Mouse (Mus musculus) forebrain, embryonic 16.5 days (tissue): ENCODE data around the gene Phf1. TPM values are rescaled to one million over a fixed set of nuclear protein-coding genes. Genes with fewer than 3 reads are reported as not detected.

Experiments
- ATAC-seq: fragments of 200-750 bp; cut with Nextera tagmentation; 2 replicates; pipeline ENCODE4 v1.8.0; 2017; ENCODE audit warnings: mild to moderate bottlenecking, moderate library complexity
- H3K27ac ChIP-seq: fragments of 300-500 bp; sonication (generic); 2 replicates; pipeline ENCODE4 v1.5.1; 2014; ENCODE audit warnings: low read length, control low read depth
- H3K27me3 ChIP-seq: fragments of 300-500 bp; sonication (generic); replicated peaks from 2 replicates; pipeline ENCODE4 v1.6.1; 2014; ENCODE audit warnings: low read length; ENCODE audit not compliant: control insufficient read depth, insufficient read depth
- H3K36me3 ChIP-seq: fragments of 300-500 bp; sonication (generic); 2 replicates; pipeline ENCODE4 v1.6.1; 2014; ENCODE audit not compliant: control insufficient read depth, insufficient read depth
- H3K4me1 ChIP-seq: fragments of 300-500 bp; sonication (generic); replicated peaks from 2 replicates; pipeline ENCODE4 v1.6.1; 2014; ENCODE audit warnings: low read length; ENCODE audit not compliant: control insufficient read depth, insufficient read depth
- H3K4me2 ChIP-seq: fragments of 300-500 bp; sonication (generic); 2 replicates; pipeline ENCODE4 v1.6.1; 2014; ENCODE audit warnings: mild to moderate bottlenecking, low read length, control low read depth
- H3K4me3 ChIP-seq: fragments of 300-500 bp; sonication (generic); replicated peaks from 2 replicates; pipeline ENCODE4 v1.5.1; 2014; ENCODE audit warnings: mild to moderate bottlenecking, low read length, control low read depth
- H3K9ac ChIP-seq: fragments of 300-500 bp; sonication (generic); replicated peaks from 2 replicates; pipeline ENCODE4 v1.6.1; 2014; ENCODE audit warnings: low read depth, low read length, control low read depth
- H3K9me3 ChIP-seq: fragments of 300-500 bp; sonication (generic); 2 replicates; pipeline ENCODE4 v1.6.1; 2016; ENCODE audit warnings: low read length; ENCODE audit not compliant: control insufficient read depth
- WGBS: fragments of 180-500 bp; shearing (Covaris S2); extraction: QIAGEN DNeasy Blood & Tissue Kit; methylation state at CpG from one replicate; pipeline ENCODE4 v1.1.7; 2014; 5-methylcytosine and 5-hydroxymethylcytosine counted together
- polyA plus RNA-seq: library from polyadenylated mRNA; unstranded; fragments of >200 nt; fragmentation: Nextera tagmentation; extraction: Ambion mirVana; gene quantifications from 2 replicates; pipeline ENCODE4 v1.2.1, GENCODE M21; 2015

Gene Phf1
- polyA plus RNA-seq, 1 experiment from 2014 or later, result 19.7 TPM

GRCm38 (mm10) chr17:26953726-26954125 is 20.9 kb downstream of the Phf1 start:
- H3K27me3 ChIP-seq, result no peaks in the 10 kb centered on the region
- peak overlapping the region; percentile 22; the same call in 1 of the 2 replicates for H3K9ac ChIP-seq
- no peak overlapping the region for H3K27ac ChIP-seq
- WGBS, result 30% methylated on average over 8 of the region's 16 CpGs
- H3K9me3 ChIP-seq, result no peaks in the 10 kb centered on the region
- H3K4me2 ChIP-seq, result peak overlapping the region; percentile 75
- ATAC-seq, result no peak
- peaks cover 22% of the 10 kb centered on the region for H3K36me3 ChIP-seq
- H3K4me1 ChIP-seq, result peaks cover 51% of the 10 kb centered on the region
- H3K4me3 ChIP-seq, result no peak overlapping the region

GRCm38 (mm10) chr17:26956309-26956708 is 23.5 kb downstream of the Phf1 start:
- no peak overlapping the region for H3K4me3 ChIP-seq
- ATAC-seq, result no peak
- H3K4me1 ChIP-seq, result peaks cover 26% of the 10 kb centered on the region
- no peaks in the 10 kb centered on the region for H3K9me3 ChIP-seq
- peaks cover 34% of the 10 kb centered on the region for H3K36me3 ChIP-seq
- H3K27ac ChIP-seq, result no peak overlapping the region
- H3K27me3 ChIP-seq, result no peaks in the 10 kb centered on the region
- H3K4me2 ChIP-seq, result no peak overlapping the region
- 82% methylated on average over 5 of the region's 5 CpGs for WGBS
- H3K9ac ChIP-seq, result no peak overlapping the region

DNA sequence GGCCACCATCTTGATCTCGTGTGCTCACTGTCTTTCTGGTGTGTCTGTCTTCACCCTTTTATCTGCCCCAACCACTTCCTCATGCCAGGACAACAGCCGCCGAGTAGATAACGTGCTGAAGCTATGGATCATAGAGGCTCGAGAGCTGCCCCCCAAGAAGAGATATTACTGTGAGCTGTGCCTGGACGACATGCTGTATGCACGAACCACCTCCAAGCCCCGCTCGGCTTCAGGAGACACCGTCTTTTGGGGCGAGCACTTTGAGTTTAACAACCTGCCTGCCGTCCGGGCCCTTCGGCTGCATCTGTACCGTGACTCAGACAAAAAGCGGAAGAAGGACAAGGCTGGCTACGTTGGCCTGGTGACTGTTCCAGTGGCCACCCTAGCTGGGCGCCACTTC is 24.0 kb downstream of the Phf1 start:
- 94% methylated on average over 18 of the region's 18 CpGs for WGBS
- no peak overlapping the region for H3K27ac ChIP-seq
- H3K4me1 ChIP-seq, result peaks cover 21% of the 10 kb centered on the region
- no peak overlapping the region for H3K4me2 ChIP-seq
- no peak overlapping the region for H3K4me3 ChIP-seq
- no peak for ATAC-seq
- H3K9ac ChIP-seq, result no peak overlapping the region
- H3K27me3 ChIP-seq, result no peaks in the 10 kb centered on the region
- peaks cover 40% of the 10 kb centered on the region for H3K36me3 ChIP-seq
- H3K9me3 ChIP-seq, result no peaks in the 10 kb centered on the region

DNA sequence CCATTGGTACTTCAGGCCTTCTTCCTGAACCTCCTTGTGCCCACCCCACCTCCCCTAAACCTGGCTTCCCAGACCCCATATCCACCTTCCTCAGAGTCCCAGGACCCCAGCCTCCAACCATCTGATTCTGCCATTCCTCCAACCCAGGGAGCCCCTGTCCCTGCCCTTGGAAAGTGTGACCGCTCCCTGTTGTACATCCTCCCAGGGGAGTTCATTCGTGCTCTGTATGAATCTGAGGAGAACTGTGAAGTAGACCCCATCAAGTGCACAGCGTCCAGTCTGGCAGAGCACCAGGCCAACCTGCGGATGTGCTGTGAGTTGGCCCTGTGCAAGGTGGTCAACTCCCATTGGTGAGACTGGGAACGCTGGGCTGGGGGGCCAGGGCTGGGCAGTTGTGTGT is 25.0 kb downstream of the Phf1 start:
- no peak overlapping the region for H3K9ac ChIP-seq
- H3K27ac ChIP-seq, result no peak overlapping the region
- no peak overlapping the region for H3K4me2 ChIP-seq
- no peaks in the 10 kb centered on the region for H3K9me3 ChIP-seq
- no peak for ATAC-seq
- 97% methylated on average over 5 of the region's 5 CpGs for WGBS
- peaks cover 42% of the 10 kb centered on the region for H3K36me3 ChIP-seq
- peaks cover 11% of the 10 kb centered on the region for H3K4me1 ChIP-seq
- no peak overlapping the region for H3K4me3 ChIP-seq
- H3K27me3 ChIP-seq, result no peaks in the 10 kb centered on the region

DNA sequence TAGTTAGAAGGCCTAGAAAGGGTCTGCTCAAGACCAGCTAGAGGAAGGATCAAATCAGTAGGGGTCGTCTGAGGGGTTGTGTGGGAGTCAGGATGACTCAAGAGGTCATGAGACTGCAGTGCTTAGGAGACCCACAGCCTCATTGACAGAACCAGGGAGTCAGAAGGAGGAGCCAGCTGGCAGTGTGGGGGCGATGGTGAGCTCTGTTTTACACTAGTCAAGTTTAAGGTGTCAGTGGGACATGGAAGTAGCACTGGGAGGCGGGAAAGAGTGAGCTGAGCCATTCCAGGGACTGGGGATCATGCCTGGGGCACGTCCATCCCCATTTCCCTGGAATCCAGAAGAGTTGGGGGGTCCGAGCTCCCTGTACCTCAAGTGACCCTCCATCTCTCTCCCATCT is 26.0 kb downstream of the Phf1 start:
- no peak overlapping the region for H3K27ac ChIP-seq
- WGBS, result 62% methylated on average over 5 of the region's 5 CpGs
- no peak overlapping the region for H3K4me2 ChIP-seq
- peaks cover 45% of the 10 kb centered on the region for H3K36me3 ChIP-seq
- H3K4me1 ChIP-seq, result peaks cover 1% of the 10 kb centered on the region
- no peaks in the 10 kb centered on the region for H3K9me3 ChIP-seq
- no peaks in the 10 kb centered on the region for H3K27me3 ChIP-seq
- no peak overlapping the region for H3K4me3 ChIP-seq
- no peak for ATAC-seq
- H3K9ac ChIP-seq, result no peak overlapping the region

DNA sequence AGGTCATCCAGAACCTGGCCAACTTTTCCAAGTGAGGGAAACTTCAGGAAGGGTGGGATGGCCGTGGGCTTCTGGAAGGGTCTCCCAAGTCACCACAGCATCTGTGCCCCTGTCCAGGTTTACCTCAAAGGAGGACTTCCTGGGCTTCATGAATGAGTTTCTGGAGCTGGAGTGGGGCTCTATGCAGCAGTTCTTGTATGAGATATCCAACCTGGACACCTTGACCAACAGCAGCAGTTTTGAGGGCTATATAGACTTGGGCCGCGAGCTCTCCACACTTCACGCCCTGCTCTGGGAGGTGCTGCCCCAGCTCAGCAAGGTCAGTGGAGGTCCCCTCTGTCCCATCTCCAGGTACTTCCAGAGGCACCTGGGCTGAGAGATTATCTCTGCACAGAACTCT is 27.0 kb downstream of the Phf1 start:
- no peak overlapping the region for H3K27ac ChIP-seq
- no peaks in the 10 kb centered on the region for H3K4me1 ChIP-seq
- H3K4me3 ChIP-seq, result no peak overlapping the region
- WGBS, result 94% methylated on average over 4 of the region's 4 CpGs
- H3K4me2 ChIP-seq, result no peak overlapping the region
- no peaks in the 10 kb centered on the region for H3K27me3 ChIP-seq
- H3K9me3 ChIP-seq, result no peaks in the 10 kb centered on the region
- H3K9ac ChIP-seq, result no peak overlapping the region
- peaks cover 51% of the 10 kb centered on the region for H3K36me3 ChIP-seq
- no peak for ATAC-seq

DNA sequence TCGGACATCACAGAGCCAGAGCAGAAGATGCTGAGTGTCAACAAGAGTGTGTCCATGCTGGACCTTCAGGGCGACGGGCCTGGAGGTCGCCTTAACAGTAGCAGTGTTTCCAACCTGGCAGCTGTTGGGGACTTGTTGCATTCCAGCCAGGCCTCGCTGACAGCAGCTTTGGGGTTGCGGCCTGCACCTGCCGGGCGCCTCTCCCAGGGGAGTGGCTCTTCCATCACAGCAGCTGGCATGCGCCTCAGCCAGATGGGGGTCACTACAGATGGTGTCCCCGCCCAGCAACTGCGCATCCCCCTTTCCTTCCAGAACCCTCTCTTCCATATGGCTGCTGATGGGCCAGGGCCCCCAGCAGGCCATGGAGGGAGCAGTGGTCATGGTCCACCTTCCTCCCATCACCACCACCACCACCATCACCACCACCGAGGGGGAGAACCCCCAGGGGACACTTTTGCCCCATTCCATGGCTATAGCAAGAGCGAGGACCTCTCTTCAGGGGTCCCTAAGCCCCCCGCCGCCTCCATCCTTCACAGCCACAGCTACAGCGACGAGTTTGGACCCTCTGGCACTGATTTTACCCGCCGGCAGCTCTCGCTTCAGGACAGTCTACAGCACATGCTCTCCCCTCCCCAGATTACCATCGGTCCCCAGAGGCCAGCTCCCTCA is 28.9 kb downstream of the Phf1 start:
- Histone ChIP-seq H3K4me3 (no peak overlapping the region), H3K4me1 (no peaks in the 10 kb centered on the region), H3K36me3 (peaks cover 47% of the 10 kb centered on the region), H3K27ac (no peak overlapping the region), H3K27me3 (no peaks in the 10 kb centered on the region), H3K4me2 (no peak overlapping the region), H3K9ac (no peak overlapping the region), H3K9me3 (no peaks in the 10 kb centered on the region)
- 92% methylated on average over 21 of the region's 21 CpGs for WGBS
- no peak for ATAC-seq

GRCm38 (mm10) chr17:26966993-26967392 is 34.1 kb downstream of the Phf1 start:
- no peak overlapping the region for H3K27ac ChIP-seq
- no peak overlapping the region for H3K4me3 ChIP-seq
- 0 out of 2 replicates have a peak, but pooled peaks cover 5% of the 10 kb centered on the region for H3K4me1 ChIP-seq
- ATAC-seq, result no peak
- no peaks in the 10 kb centered on the region for H3K9me3 ChIP-seq
- peaks cover 26% of the 10 kb centered on the region for H3K36me3 ChIP-seq
- no peak overlapping the region for H3K4me2 ChIP-seq
- H3K27me3 ChIP-seq, result no peaks in the 10 kb centered on the region
- 94% methylated on average over 11 of the region's 11 CpGs for WGBS
- no peak overlapping the region for H3K9ac ChIP-seq

DNA sequence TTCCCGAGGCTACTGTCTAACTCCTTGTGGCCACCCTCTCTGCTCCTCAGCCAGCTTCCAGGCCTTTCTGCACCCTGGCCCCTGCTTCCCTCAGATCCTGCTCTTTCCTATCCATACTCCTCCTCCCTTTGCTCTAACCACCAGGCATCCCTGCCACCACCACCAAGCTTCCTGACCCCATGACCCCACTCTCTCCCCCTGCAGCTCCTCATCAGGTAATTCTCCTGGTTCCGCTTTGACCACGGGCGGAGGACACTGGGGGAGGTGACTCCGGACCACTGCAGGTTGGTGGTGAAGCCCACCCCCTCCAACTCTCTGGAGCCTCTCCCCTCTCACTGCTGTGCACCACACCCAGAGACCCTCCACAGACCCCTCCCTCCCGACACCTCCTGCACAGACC is 34.6 kb downstream of the Phf1 start:
- no peak overlapping the region for H3K27ac ChIP-seq
- no peak overlapping the region for H3K4me2 ChIP-seq
- H3K9ac ChIP-seq, result no peak overlapping the region
- 81% methylated on average over 6 of the region's 6 CpGs for WGBS
- no peaks in the 10 kb centered on the region for H3K9me3 ChIP-seq
- no peaks in the 10 kb centered on the region for H3K27me3 ChIP-seq
- H3K36me3 ChIP-seq, result peaks cover 25% of the 10 kb centered on the region
- ATAC-seq, result no peak
- H3K4me1 ChIP-seq, result peaks cover 9% of the 10 kb centered on the region; the same call in 1 of the 2 replicates
- no peak overlapping the region for H3K4me3 ChIP-seq

DNA sequence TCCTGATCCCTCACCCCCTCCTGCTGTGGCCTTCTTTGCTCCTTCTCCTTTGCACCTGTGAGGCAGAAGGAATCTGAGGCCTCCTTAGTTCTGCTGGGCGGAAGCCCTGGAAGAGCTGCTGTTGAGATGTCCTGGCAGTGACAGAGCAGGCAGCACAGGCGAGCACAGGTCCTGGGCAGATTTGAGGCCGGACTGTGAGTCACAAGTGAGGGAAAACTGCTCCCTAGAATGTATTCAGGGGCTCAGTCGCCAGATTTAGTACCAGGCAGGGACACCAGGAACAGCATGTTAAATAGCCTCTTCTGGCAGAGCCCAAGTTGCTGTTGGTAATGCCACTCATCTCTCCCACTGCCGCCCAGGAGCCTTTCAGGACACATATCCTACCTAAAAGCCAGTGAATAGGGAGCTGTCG is 35.4 kb downstream of the Phf1 start:
- H3K27ac ChIP-seq, result no peak overlapping the region
- H3K9me3 ChIP-seq, result no peaks in the 10 kb centered on the region
- no peak for ATAC-seq
- H3K9ac ChIP-seq, result no peak overlapping the region
- peaks cover 22% of the 10 kb centered on the region for H3K36me3 ChIP-seq
- 72% methylated on average over 6 of the region's 6 CpGs for whole genome bisulfite sequencing
- no peak overlapping the region for H3K4me2 ChIP-seq
- peaks cover 10% of the 10 kb centered on the region; the same call in 1 of the 2 replicates for H3K4me1 ChIP-seq
- no peak overlapping the region for H3K4me3 ChIP-seq
- H3K27me3 ChIP-seq, result no peaks in the 10 kb centered on the region
